Comparison of ENCODE assay signal across 8 mouse cellular contexts in genomic region chr7:118491431-118492147, GRCm38 (mm10). TPM values are rescaled to one million over a fixed set of nuclear protein-coding genes. Genes with fewer than 3 reads are reported as not detected.
DNase-seq lines count a peak whose midpoint lies in the region; ATAC-seq and TF ChIP-seq lines count a peak whose summit lies in the region.

Itpripl2 (minus strand) TSS chr7:118491975.

- no peaks in the 10 kb centered on the region for H3K9me3 ChIP-seq in intestine, postnatal 0 days (ENCODE audit: control insufficient read depth)
- no peaks in the 10 kb centered on the region for H3K9me3 ChIP-seq in liver, embryonic 11.5 days (ENCODE audit: control insufficient read depth, low read length)
- no peaks in the 10 kb centered on the region for H3K9me3 ChIP-seq in midbrain, postnatal 0 days (ENCODE audit: low read length)

- under 1% methylated on average over 55 of the region's 55 CpGs for WGBS in cerebellum, adult 2 months
- under 1% methylated on average over 55 of the region's 55 CpGs for WGBS in intestine, postnatal 0 days
- WGBS in liver, embryonic 11.5 days: under 1% methylated on average over 54 of the region's 55 CpGs
- WGBS in midbrain, postnatal 0 days: under 1% methylated on average over 48 of the region's 55 CpGs

- TF ChIP-seq POLR2A in cerebellum, adult 2 months (IDR thresholded peaks at IDR 0.05; ENCODE audit: borderline replicate concordance, insufficient read depth, low read length): no peak

- H3K27ac ChIP-seq in cerebellum, adult 2 months (ENCODE audit: insufficient read depth, low read length): peak within 1 kb of the TSS; percentile 31; the same call in 1 of the 2 replicates
- H3K27ac ChIP-seq in intestine, postnatal 0 days (ENCODE audit: low read depth, low read length): peak within 1 kb of the TSS; percentile 89
- peak within 1 kb of the TSS; percentile 65; the same call in 1 of the 2 replicates for H3K27ac ChIP-seq in liver, embryonic 11.5 days (ENCODE audit: low read depth, low read length)
- peak within 1 kb of the TSS; percentile 18; the same call in 1 of the 2 replicates for H3K27ac ChIP-seq in midbrain, postnatal 0 days (ENCODE audit: low read depth, low read length)

- TF ChIP-seq CTCF in cerebellum, adult 2 months (IDR thresholded peaks at IDR 0.05; ENCODE audit: borderline replicate concordance, insufficient read depth, low read depth, low read length): no peak
- TF ChIP-seq CTCF in intestine, postnatal 0 days (IDR thresholded peaks at IDR 0.05; ENCODE audit: low read depth): peak; percentile 35; the same call in 1 of the 2 replicates
- TF ChIP-seq CTCF in midbrain, postnatal 0 days (IDR thresholded peaks at IDR 0.05): no peak

- peaks cover 3% of the 10 kb centered on the region; the same call in 1 of the 2 replicates for H3K27me3 ChIP-seq in cerebellum, adult 2 months (ENCODE audit: control insufficient read depth, insufficient read depth, low read length)
- no peaks in the 10 kb centered on the region for H3K27me3 ChIP-seq in intestine, postnatal 0 days (replicated peaks; ENCODE audit: control insufficient read depth, insufficient read depth, low read length)
- H3K27me3 ChIP-seq in liver, embryonic 11.5 days (replicated peaks; ENCODE audit: control insufficient read depth, insufficient read depth, low read length): peaks cover 22% of the 10 kb centered on the region
- H3K27me3 ChIP-seq in midbrain, postnatal 0 days (ENCODE audit: insufficient read depth, low read length): peaks cover 43% of the 10 kb centered on the region

- peak within 1 kb of the TSS; percentile 85 for H3K4me2 ChIP-seq in intestine, postnatal 0 days (replicated peaks; ENCODE audit: low read depth)
- H3K4me2 ChIP-seq in liver, embryonic 11.5 days: peak within 1 kb of the TSS; percentile 83
- peak within 1 kb of the TSS; percentile 60 for H3K4me2 ChIP-seq in midbrain, postnatal 0 days (ENCODE audit: low read depth, low read length, poor library complexity, severe bottlenecking)

- peak within 1 kb of the TSS; percentile 90 for H3K9ac ChIP-seq in intestine, postnatal 0 days (ENCODE audit: low read depth, low read length)
- H3K9ac ChIP-seq in liver, embryonic 11.5 days (ENCODE audit: low read depth, low read length): peak within 1 kb of the TSS; percentile 76
- H3K9ac ChIP-seq in midbrain, postnatal 0 days (replicated peaks; ENCODE audit: low read length, poor library complexity, severe bottlenecking): peak within 1 kb of the TSS; percentile 56

- H3K4me3 ChIP-seq in cerebellum, adult 2 months (replicated peaks; ENCODE audit: insufficient read depth, low read depth, low read length): no peak within 1 kb of the TSS
- peak within 1 kb of the TSS; percentile 71 for H3K4me3 ChIP-seq in intestine, postnatal 0 days (ENCODE audit: low read depth, low read length)
- H3K4me3 ChIP-seq in liver, embryonic 11.5 days (ENCODE audit: low read depth, low read length): peak within 1 kb of the TSS; percentile 67
- H3K4me3 ChIP-seq in midbrain, postnatal 0 days (ENCODE audit: low read depth, low read length): peak within 1 kb of the TSS; percentile 44

- ATAC-seq in intestine, postnatal 0 days: peak; percentile 73
- ATAC-seq in liver, embryonic 11.5 days (replicated peaks; ENCODE audit: low FRiP score): peak; percentile 79
- ATAC-seq in midbrain, postnatal 0 days (ENCODE audit: low FRiP score): peak; percentile 74

- peak in 1 of 2 experiments; percentile 10 for DNase-seq in cerebellum, adult 2 months
- DNase-seq in cerebellum, adult 9-10 months: no peak
- DNase-seq in embryo, embryonic 11 days: peak; percentile 83
- peak; percentile 90 to 94 for DNase-seq in heart, adult 18-20 months
- DNase-seq in liver, embryonic 11.5 days (ENCODE audit: low spot score): peak; percentile 81
- DNase-seq in midbrain, postnatal 0 days (ENCODE audit: low spot score): peak; percentile 5
- DNase-seq in spleen, postnatal 4 days (ENCODE audit: low spot score in 2 of 2): peak; percentile 63 to 79

- H3K4me1 ChIP-seq in cerebellum, adult 2 months (ENCODE audit: control insufficient read depth, insufficient read depth, low read length): no peaks in the 10 kb centered on the region
- peaks cover 6% of the 10 kb centered on the region; the same call in 1 of the 2 replicates for H3K4me1 ChIP-seq in intestine, postnatal 0 days (replicated peaks; ENCODE audit: control insufficient read depth, insufficient read depth, low read length)
- peaks cover 10% of the 10 kb centered on the region for H3K4me1 ChIP-seq in liver, embryonic 11.5 days (replicated peaks; ENCODE audit: control insufficient read depth, insufficient read depth, low read length)
- H3K4me1 ChIP-seq in midbrain, postnatal 0 days (ENCODE audit: insufficient read depth, low read length): peaks cover 6% of the 10 kb centered on the region; the same call in 1 of the 2 replicates

- H3K36me3 ChIP-seq in intestine, postnatal 0 days (ENCODE audit: control insufficient read depth, insufficient read depth): peaks cover 3% of the 10 kb centered on the region; the same call in 1 of the 2 replicates
- H3K36me3 ChIP-seq in liver, embryonic 11.5 days (ENCODE audit: control insufficient read depth, insufficient read depth, low read length): no peaks in the 10 kb centered on the region
- H3K36me3 ChIP-seq in midbrain, postnatal 0 days (ENCODE audit: insufficient read depth, low read length): no peaks in the 10 kb centered on the region

RNA-seq across cellular contexts. Expression of gene Itpripl2, which starts in this region (rescaled TPM):
- 1.9 TPM in 2 replicates for polyA plus RNA-seq in cerebellum, adult 2 months (2012; rRNA removed)
- 10 to 100 TPM; 19.1 to 23.7 TPM for total RNA-seq in heart, adult 18-20 months (2021)
- 4.6 and 5.6 TPM in 2 replicates for polyA plus RNA-seq in intestine, postnatal 0 days (2015; fragmentation: Nextera tagmentation; extraction: Ambion mirVana)
- 1.0 and 1.1 TPM in 2 replicates for polyA plus RNA-seq in liver, embryonic 11.5 days (2014; fragmentation: Nextera tagmentation; extraction: Ambion mirVana)
- total RNA-seq in midbrain, postnatal 0 days (2014; rRNA removed): 5.2 and 5.4 TPM in 2 replicates
- 0.48 and 0.52 TPM in 2 replicates for polyA plus RNA-seq in midbrain, postnatal 0 days (2015; fragmentation: Nextera tagmentation; extraction: Ambion mirVana)

Comparison
In these comparisons a context has a peak if more than half of its experiments do, and no peak if none do; other contexts are left out.
1. H3K27ac ChIP-seq: peak in every context shown above with its lines; median percentile 89 in intestine, postnatal 0 days; 65 in liver, embryonic 11.5 days; 31 in cerebellum, adult 2 months; 18 in midbrain, postnatal 0 days.